Mouse (Mus musculus): ENCODE results near the gene Slx4ip.
"Not testable (repeated sequence)": the region's sequence is repeated elsewhere in the genome, so short reads cannot be mapped to it uniquely, and the experiment has no call there.

The Slx4ip gene

GRCm38 (mm10) chr2:136891068-136891950, at the start of gene Slx4ip, which contains the start of the genes AL731706.1 and Mkks:
Slx4ip (plus strand) TSS chr2:136891218.
AL731706.1 (minus strand) TSS chr2:136891389.
Mkks (minus strand) TSS chr2:136891389.
- peak; percentile 100 for DNase-seq

- no peak for DNase-seq
Measured at GRCm38 (mm10) chr2:136850366-136850765, 40.7 kb upstream of the Slx4ip start.

DNA sequence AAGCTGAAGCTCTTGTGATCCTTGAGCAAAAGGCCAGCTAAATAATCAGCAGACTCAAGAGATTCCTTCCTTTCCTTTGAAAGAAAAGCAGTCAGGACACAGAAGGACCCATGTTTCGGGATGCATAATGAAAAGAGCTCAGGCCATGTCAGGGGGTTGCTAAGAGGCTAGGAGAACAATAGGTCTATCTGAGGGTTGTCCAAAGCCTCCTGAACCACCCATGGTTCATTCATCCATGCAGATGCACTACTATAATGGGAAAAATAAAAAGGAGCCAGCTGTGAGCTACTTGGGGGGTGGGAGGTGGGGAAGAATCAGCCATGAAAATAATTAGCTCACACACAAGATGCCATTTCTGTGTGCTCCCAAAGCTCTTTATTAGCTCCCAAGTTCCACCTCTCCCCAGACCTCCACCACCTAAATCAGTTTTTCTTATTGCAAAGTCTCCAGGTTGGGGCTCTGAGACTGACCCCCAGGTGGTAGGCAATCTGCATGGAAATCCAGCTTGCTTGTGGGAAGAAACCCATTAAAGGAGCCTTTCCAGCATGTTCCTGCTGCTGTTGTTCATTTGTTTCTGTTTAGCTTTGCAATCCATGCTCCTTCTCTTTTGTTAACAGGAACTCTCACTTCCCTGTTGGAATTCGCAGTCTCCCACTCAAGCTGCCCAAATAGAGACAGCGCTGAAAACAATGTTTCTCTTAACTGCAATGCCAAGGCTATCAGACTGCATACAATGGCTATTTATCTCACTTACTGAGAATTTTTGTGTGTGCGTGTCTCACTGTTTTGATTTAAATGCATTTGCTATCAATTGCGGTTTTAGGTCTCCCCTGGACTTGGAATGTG, 36.3 kb upstream of the Slx4ip start:
- DNase-seq = no peak

DNA sequence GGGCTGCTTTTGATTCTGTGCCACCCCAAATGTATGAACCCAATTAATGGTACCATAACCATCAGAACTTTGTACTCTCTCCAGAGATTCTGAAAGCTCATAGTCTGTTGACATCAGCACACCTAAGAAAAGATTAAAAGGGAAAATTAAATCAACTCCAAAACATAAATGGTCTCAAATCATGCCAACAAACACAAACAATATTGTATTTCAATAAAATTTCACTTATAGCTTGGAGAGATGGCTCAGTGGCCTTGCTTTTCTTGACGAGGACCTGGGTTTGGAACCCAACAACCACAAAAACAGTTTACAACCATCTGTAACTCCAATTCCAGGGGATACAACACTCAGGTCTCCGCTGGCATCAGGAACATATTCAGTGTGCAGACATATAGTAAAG, 5.4 kb upstream of the Slx4ip start, which contains the start of gene AL731706.2:
TSS of gene AL731706.2 (minus strand) at position 101 of the 400 bp plus-strand sequence.
- DNase-seq = no peak

DNA sequence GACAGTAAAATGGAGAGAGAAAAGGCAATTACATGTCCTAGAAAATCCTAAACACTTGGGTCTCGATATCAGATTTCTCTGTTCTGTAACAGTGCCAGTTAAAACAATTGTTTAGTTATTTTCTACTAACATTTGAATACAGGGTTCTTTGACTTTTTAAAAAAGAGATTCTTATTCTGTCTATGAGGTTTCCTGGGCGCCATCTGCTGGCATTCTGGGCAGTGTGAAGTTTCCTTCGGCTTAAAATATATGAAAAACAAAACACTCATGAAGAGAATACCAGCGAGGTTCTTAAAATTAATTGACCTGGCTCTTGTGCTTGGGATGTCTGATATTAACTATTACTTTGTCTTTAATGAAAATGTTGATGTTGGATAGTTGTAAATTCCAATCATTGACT, 4.2 kb upstream of the Slx4ip start:
- peak; percentile 52 for DNase-seq

- DNase-seq = not testable (repeated sequence)
Measured at GRCm38 (mm10) chr2:136890716-136891067, 326 bp upstream of the Slx4ip start.

GRCm38 (mm10) chr2:136891951-136892371, 943 bp downstream of the Slx4ip start:
- peak; percentile 99 for DNase-seq

DNA sequence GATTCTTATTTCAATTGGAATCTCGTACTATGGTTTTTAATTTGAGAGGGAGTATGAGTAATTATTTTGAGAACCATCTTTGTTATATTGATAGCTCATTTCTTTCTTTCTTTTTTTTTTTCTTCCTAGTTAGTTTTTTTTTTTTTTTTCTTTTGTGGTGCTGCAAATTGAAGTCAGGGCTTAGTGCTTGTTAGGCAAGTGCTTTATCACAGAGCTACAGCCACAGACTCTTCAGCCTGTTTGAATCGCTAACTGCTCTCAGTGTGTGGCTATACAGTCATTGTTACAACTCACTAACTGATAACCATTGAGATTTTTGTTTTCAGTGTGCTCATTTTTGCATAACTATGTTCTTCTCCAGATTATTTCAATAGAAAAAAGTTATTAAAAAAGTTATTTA, 3.5 kb downstream of the Slx4ip start:
- no peak for DNase-seq

- DNase-seq = no peak
Measured at GRCm38 (mm10) chr2:136896131-136896530, 5.1 kb downstream of the Slx4ip start.

GRCm38 (mm10) chr2:136908596-136908995, 17.6 kb downstream of the Slx4ip start:
- DNase-seq = no peak

GRCm38 (mm10) chr2:136909298-136909697, 18.3 kb downstream of the Slx4ip start:
- no peak for DNase-seq

GRCm38 (mm10) chr2:136911958-136912411, 21.0 kb downstream of the Slx4ip start:
- DNase-seq = no peak

GRCm38 (mm10) chr2:136913021-136913420, 22.0 kb downstream of the Slx4ip start:
- DNase-seq = peak; percentile 54

DNA sequence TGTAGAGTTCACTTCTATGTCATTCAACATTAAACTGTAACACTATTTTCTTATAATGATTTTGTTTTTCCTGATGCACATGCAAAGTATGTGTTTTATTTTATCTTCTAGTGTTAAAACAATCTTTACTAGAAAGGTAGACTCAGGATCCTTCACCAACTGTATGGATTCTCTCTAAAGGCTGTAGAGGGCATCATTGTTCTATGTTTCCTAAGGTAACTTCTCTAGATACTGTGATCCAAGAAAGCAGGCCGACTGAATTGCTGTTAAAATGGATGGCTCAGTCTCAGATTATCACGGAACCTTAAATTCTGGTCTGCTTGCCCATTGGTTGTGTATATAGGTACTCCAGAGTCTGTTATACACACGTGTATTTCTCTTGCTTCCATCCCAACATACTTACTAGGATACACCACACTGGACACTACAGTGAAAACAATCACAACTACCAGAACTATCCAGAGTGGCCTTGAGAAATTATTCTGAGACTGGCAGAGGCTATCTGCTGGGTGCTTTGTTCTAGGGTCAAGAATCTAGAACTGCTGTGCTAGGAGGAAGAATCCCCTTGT, 23.4 kb downstream of the Slx4ip start:
- DNase-seq = no peak

GRCm38 (mm10) chr2:136919433-136919832, 28.4 kb downstream of the Slx4ip start:
- no peak for DNase-seq

DNA sequence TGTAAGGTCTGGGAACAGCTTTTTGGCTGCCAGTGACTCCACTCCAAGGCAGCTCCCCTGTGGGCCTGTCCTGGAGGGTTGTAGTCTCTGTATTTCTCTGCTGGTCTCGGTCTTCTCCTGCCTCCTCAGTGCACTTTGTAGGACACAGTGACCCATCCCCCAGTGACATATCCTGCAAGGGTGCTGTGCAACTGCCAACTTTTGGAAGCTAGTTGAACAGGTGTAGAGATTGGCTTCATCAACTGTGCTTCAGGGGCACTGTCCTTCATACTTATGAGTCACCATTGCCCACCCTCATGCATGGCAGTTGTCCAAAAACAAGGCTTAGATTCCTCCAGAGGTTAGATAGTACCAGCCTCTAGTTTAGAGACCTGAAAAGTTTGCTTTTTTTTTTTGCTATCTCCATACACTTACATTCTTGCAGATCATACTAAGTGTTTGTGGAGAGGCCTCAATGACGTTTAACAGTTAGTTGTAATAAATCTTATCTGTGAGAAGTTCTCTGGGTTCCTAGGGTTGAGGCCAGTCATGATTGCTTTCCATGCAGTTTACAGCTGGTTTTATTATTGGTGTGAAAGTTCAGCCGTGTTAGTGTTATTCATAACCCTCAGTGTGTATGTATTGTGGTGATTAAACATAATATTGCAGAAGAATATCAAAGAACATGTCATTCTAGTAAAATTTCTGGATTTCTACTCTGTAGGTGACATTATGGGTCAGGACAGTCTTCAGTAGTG, 29.4 kb downstream of the Slx4ip start:
- DNase-seq = no peak

DNA sequence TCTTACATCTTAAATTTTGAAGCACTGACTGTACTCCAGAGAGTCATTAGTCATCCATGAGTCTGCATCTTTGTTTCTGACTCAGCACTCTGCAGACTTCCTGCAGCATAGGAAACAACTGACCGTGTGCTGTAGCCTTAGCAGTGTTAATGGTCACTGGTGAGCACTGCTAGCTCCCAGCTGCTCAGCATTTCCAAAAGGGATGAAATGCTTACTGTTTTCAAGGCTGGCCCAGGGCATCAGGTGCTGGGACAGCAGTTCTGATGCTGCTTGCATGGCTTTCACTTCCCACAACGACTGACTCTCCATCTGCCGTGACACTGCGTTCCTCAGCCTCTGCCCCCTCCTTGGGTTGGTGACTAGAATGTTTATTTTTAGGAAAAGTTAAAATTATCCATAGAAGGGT, 30.0 kb downstream of the Slx4ip start:
- peak; percentile 43 for DNase-seq

- DNase-seq = peak; percentile 37
Measured at GRCm38 (mm10) chr2:136936391-136937288, 45.6 kb downstream of the Slx4ip start.

- DNase-seq = no peak
Measured at GRCm38 (mm10) chr2:136938249-136938648, 47.2 kb downstream of the Slx4ip start.

DNA sequence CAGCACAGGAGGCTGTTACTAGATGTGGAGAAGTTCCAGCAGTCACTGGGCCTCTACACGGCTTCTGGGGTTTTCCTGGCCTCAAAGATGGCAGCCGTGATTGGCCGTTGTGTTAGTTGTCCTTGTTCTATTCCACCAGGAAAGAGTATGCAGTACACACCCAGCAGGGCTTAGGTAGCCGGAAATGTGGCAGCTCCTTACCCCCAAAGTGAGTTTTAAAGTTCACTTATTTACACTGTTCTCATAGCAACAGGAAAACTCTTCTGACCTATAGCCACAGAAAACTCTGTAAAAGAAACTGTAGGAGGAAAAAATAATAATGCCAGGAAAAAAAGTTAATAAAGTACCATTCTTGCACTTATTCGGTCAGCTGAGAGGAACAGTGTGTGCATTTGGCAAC, 55.3 kb downstream of the Slx4ip start:
- DNase-seq = no peak

- DNase-seq = no peak
Measured at GRCm38 (mm10) chr2:136947500-136947899, 56.5 kb downstream of the Slx4ip start.
